Mouse (Mus musculus) frontal cortex, postnatal 14 days (tissue): Measurements from ENCODE around the gene Mtmr4.
A peak's percentile ranks its signal among the peaks of the same experiment; 100 is the strongest.

Source experiments
- DNase-seq, 2 experiments: peaks; one replicate each; pipeline ENCODE4 v3.0.0; 2022; ENCODE audit warnings: low spot score in 2 of 2

Gene Mtmr4

DNA sequence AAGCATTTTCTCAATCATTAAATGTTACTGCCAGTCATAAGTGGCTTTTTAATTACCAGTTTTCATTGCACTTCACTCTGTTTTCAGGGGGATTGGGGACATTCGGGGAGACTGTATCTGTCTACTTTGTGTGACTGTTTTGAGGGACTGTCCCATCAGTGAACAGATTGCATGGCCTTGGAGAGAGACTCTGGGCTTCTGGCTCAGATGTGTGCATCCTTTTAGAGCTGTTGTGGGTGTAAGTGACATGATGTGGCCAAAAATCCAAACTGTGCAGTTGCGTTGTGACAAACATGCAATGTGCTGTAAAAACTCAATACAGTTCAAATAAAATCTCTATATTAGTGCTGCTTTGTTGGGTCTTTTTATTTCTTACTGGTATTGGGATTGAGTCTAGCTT is 24.0 kb downstream of the Mtmr4 start:
- no peak for DNase-seq

DNA sequence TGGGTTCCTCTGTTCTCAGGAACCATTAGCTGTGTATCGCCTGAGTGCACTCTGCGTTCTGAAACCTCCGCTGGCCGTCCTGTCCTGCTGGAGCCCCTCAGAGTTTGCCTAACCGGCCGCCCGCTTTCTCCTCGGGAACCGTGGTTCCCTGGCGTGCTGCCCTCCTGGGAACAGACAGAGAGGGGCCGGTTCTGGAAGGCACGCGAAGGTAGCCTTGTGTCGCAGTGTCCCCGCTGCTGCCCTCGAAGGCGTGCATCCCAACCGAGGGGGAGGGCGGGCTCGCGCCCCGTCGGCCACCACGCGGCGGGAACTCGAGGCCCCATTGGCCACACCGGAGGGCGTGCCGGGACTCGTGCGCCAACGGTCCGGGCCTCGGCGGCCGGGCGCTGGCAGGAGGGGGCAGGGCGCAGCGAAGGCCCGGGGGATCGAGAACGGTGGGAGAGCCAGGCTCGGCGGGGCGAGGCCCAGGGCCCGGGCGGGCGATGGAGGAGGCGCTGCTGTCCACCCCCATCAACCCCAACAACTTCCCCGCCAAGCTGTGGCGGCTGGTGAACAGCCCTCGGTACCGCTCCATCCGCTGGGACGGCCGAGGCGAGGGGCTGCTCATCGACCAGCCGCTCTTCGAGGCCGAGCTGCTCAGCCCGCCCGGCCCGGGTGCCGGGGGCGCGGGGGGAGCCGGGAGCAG is 25.0 kb downstream of the Mtmr4 start, which contains the start of gene Hsf5:
Gene Hsf5 (plus strand): TSS at position 375 of the 685 bp plus-strand sequence.
- DNase-seq: no peak

DNA sequence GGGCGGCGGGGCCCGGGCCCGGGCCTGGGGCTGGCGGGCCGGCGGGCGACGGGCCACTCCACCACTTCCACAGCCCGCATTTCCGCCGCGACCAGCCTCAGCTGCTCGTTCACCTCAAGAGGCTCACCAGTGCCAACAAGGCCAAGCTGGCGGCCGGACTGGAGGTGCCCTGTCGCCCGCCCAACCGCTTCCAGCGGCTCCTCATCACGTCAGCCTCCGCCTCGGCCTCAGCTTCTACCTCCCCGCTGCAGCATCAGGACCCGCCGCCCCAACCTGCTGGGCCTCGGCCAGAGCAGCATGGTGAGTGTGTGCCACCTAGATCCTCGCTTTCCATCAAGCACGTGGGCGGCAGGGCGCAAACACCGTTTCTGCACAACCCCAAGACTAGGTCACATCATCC is 25.6 kb downstream of the Mtmr4 start:
- no peak for DNase-seq

DNA sequence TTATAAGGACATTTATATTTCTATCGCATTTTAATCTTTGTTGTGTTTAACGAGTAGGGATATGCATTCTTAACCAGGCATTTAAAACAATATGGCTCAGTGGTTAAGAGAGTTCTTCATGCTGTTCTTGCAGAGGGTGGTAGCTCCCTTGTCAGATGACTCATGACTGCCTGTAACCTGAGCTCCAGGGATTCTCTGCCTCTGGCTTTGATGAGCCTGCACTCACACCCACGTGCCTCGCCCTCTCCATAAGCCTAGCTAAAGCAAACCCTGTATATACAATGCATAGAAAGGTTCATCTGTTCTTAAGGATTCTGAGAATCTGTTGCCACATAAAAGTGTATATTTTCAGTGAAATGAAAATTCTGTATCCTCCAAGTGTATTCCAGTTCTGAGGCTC is 31.2 kb downstream of the Mtmr4 start:
- DNase-seq: no peak

GRCm38 (mm10) chr11:87629859-87630258 is 37.9 kb downstream of the Mtmr4 start:
- no peak for DNase-seq

GRCm38 (mm10) chr11:87638793-87639192 is 46.8 kb downstream of the Mtmr4 start:
- no peak for DNase-seq

DNA sequence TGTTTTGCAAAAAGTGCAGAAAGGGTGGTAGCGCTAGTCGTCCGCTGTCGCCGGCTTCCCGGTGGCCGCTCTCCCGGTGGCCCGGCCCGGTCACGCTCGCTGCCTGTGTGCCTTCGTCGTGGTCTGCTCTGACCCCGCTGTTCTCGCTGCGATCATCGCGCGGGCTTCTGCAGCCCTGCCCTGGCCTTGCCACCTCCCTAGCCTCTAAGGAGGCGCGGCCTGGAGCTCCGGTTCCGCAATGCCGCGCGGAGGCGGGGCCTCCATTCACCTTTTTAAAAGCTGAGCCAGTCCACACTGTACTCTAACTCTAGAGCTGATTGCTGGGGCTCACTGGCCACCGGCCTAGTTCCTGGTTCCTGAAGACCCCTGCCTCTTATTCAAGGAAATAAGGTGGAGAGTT is 47.2 kb downstream of the Mtmr4 start:
- DNase-seq: no peak

DNA sequence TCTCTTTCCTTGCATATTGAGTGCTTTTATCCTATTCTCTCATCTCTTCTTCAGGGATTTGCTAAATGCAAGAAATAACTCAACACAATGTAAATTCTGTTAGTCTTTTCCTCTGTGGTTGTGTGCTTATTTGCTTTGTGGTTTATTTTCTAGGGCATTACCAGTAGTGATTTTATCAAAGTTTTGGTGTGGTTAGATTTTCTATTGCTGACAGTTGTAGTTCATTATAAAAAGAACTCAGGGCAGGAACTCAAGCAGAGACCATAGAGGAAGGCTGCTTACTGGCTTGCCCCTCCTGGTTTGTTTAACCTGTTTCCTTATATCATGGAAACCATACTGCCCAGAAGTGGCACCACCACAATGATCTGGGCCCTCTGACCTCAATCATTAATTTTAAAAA is 50.9 kb downstream of the Mtmr4 start:
- no peak for DNase-seq

DNA sequence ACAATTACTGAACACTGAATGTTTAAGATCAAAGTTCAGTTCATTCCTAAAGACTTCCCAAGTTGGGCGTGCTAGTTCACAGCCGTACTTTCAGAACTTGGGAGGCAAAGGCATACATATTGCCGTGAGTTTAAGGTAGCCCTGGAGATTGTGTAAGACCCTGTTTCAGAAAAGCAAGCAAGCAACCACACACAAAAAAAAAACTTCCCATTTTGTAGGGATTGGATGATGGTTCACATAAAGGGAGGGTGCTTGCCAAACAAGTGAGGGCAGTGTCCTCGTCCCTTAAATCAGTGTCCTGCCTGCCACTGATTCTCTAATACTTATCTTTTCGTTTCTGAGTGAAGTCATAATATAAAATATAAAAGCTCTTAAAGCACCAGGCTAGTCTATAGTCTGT is 62.7 kb downstream of the Mtmr4 start:
- DNase-seq: no peak

GRCm38 (mm10) chr11:87659216-87659615 is 67.3 kb downstream of the Mtmr4 start:
- no peak for DNase-seq

- peak; percentile 69 to 84 for DNase-seq
These were observed 70.4 kb downstream of the Mtmr4 start, which contains the start of gene Rnf43 for GRCm38 (mm10) chr11:87662407-87662806. Gene Rnf43, plus strand, starts transcription at chr11:87662722.

DNA sequence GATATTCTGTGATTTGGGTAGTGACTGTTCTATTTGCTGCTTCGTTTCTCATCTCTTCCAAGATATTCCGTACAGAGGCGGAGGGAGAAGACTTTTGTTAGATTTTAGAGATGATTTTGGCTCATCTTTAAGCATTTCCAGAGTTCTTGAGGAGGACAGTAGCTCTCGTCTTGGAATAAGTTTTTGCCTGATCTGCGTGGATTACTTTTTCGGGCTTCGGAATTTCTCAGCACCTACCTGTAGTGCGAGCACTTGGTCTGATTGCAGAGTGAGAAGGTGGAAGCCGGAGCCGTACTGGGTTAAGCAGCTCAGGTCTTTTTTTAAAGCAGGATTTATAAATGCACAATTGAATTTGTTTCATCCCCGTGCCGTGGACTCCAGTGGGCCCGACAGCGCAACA is 70.9 kb downstream of the Mtmr4 start:
- DNase-seq: no peak

- DNase-seq: no peak
These were observed 72.0 kb downstream of the Mtmr4 start for GRCm38 (mm10) chr11:87663948-87664347.

DNA sequence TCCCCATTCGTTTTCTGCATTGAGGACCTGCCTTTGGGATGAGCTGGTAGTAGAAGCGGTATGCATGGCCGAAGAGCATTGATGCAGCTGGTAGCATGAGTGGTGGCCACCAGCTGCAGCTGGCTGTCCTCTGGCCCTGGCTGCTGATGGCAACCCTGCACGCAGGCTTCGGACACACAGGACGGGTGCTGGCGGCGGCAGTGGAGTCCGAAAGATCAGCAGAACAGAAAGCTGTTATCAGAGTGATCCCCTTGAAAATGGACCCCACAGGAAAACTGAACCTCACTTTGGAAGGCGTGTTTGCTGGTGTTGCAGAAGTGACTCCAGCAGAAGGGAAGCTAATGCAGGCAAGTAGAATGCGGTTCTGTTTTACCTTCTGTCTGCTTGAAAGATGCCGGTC is 72.6 kb downstream of the Mtmr4 start:
- DNase-seq: no peak

- no peak for DNase-seq
These were observed 73.3 kb downstream of the Mtmr4 start for GRCm38 (mm10) chr11:87665224-87665623.

DNA sequence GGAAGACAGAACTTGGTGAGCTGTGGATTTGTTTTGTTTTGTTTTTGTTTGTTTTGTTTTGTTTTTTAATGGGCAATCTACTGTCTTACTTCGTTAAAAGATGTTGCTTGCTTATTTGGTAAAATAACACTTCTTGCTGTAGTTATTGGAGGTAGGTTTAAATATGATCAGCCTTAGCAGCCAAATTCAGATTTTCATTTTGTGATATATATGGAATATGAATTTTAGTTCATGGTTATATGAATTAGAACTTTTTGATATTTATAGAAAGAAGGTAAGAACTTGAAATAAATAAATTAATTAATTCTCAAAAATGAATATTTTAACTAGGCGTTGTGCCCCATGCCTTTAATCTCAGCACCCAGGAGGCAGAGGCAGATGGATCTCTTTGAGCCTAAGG is 73.7 kb downstream of the Mtmr4 start:
- no peak for DNase-seq
